Mouse (Mus musculus) stomach, embryonic 15.5 days (tissue): Measurements from ENCODE around the gene Prss33. TPM values are rescaled to one million over a fixed set of nuclear protein-coding genes. Genes with fewer than 3 reads are reported as not detected.
A peak's percentile ranks its signal among the peaks of the same experiment; 100 is the strongest.

Source experiments
- ATAC-seq: fragments of 200-750 bp; cut with Nextera tagmentation; 2 replicates; pipeline ENCODE4 v1.8.0; 2017; ENCODE audit warnings: low read depth, moderate number of reproducible peaks, moderate TSS enrichment; ENCODE audit not compliant: insufficient read depth, low FRiP score
- H3K27ac ChIP-seq: fragments of 300-500 bp; sonication (generic); 2 replicates; pipeline ENCODE4 v1.5.1; 2015; ENCODE audit warnings: mild to moderate bottlenecking, inconsistent platforms
- H3K27me3 ChIP-seq: fragments of 300-500 bp; sonication (generic); replicated peaks from 2 replicates; pipeline ENCODE4 v1.6.1; 2015; ENCODE audit warnings: inconsistent platforms
- H3K36me3 ChIP-seq: fragments of 300-500 bp; sonication (generic); 2 replicates; pipeline ENCODE4 v1.6.1; 2015; ENCODE audit warnings: inconsistent platforms
- H3K4me1 ChIP-seq: fragments of 300-500 bp; sonication (generic); 2 replicates; pipeline ENCODE4 v1.6.1; 2015; ENCODE audit warnings: inconsistent platforms
- H3K4me2 ChIP-seq: fragments of 300-500 bp; sonication (generic); 2 replicates; pipeline ENCODE4 v1.6.1; 2015; ENCODE audit warnings: mild to moderate bottlenecking, inconsistent platforms
- H3K4me3 ChIP-seq: fragments of 300-500 bp; sonication (generic); replicated peaks from 2 replicates; pipeline ENCODE4 v1.5.1; 2015; ENCODE audit warnings: inconsistent platforms
- H3K9ac ChIP-seq: fragments of 300-500 bp; sonication (generic); 2 replicates; pipeline ENCODE4 v1.6.1; 2015; ENCODE audit warnings: inconsistent platforms
- H3K9me3 ChIP-seq: fragments of 300-500 bp; sonication (generic); 2 replicates; pipeline ENCODE4 v1.6.1; 2016; ENCODE audit warnings: inconsistent platforms
- WGBS: fragments of 180-500 bp; shearing (Covaris S2); methylation state at CpG from one replicate; pipeline ENCODE4 v1.1.7; 2015; 5-methylcytosine and 5-hydroxymethylcytosine counted together
- polyA plus RNA-seq: library from polyadenylated mRNA; unstranded; fragments of >200 nt; fragmentation: Nextera tagmentation; extraction: Ambion mirVana; gene quantifications from 2 replicates; pipeline ENCODE4 v1.2.1, GENCODE M21; 2015

Prss33 gene
- polyA plus RNA-seq, 1 experiment from 2014 or later: not detected

- Histone ChIP-seq H3K27ac (no peak overlapping the region), H3K4me2 (no peak overlapping the region), H3K4me1 (peaks cover 8% of the 10 kb centered on the region), H3K9me3 (no peaks in the 10 kb centered on the region), H3K9ac (no peak overlapping the region), H3K4me3 (no peak overlapping the region), H3K36me3 (peaks cover 81% of the 10 kb centered on the region), H3K27me3 (no peaks in the 10 kb centered on the region)
- WGBS: 78% methylated on average over 16 of the region's 16 CpGs
- ATAC-seq: no peak
Observed at GRCm38 (mm10) chr17:23823018-23823417, 12.8 kb downstream of the Prss33 start.

GRCm38 (mm10) chr17:23822094-23822493, 13.8 kb downstream of the Prss33 start:
- Histone ChIP-seq H3K9me3 (no peaks in the 10 kb centered on the region), H3K4me1 (peaks cover 2% of the 10 kb centered on the region; the same call in 1 of the 2 replicates), H3K9ac (no peak overlapping the region), H3K4me3 (no peak overlapping the region), H3K36me3 (peaks cover 90% of the 10 kb centered on the region), H3K27ac (no peak overlapping the region), H3K4me2 (no peak overlapping the region), H3K27me3 (no peaks in the 10 kb centered on the region)
- 58% methylated on average over 6 of the region's 6 CpGs for WGBS
- no peak for ATAC-seq

- 89% methylated on average over 5 of the region's 5 CpGs for WGBS
- no peaks in the 10 kb centered on the region for H3K27me3 ChIP-seq
- H3K36me3 ChIP-seq: peaks cover 98% of the 10 kb centered on the region
- no peak overlapping the region for H3K27ac ChIP-seq
- H3K4me1 ChIP-seq: no peaks in the 10 kb centered on the region
- H3K9me3 ChIP-seq: no peaks in the 10 kb centered on the region
- no peak overlapping the region for H3K4me3 ChIP-seq
- no peak for ATAC-seq
- H3K4me2 ChIP-seq: no peak overlapping the region
- no peak overlapping the region for H3K9ac ChIP-seq
Observed at GRCm38 (mm10) chr17:23820731-23821130, 15.1 kb downstream of the Prss33 start.

GRCm38 (mm10) chr17:23819235-23819634, 16.6 kb downstream of the Prss33 start:
- Histone ChIP-seq H3K9ac (no peak overlapping the region), H3K36me3 (peaks cover 98% of the 10 kb centered on the region), H3K4me2 (no peak overlapping the region), H3K27ac (no peak overlapping the region), H3K9me3 (no peaks in the 10 kb centered on the region), H3K27me3 (no peaks in the 10 kb centered on the region), H3K4me3 (no peak overlapping the region), H3K4me1 (no peaks in the 10 kb centered on the region)
- 97% methylated on average over 25 of the region's 25 CpGs for WGBS
- no peak for ATAC-seq

- Histone ChIP-seq H3K9me3 (no peaks in the 10 kb centered on the region), H3K27me3 (no peaks in the 10 kb centered on the region), H3K4me1 (no peaks in the 10 kb centered on the region), H3K36me3 (peaks cover 97% of the 10 kb centered on the region), H3K4me2 (no peak overlapping the region), H3K9ac (no peak overlapping the region), H3K27ac (no peak overlapping the region), H3K4me3 (no peak overlapping the region)
- 96% methylated on average over 8 of the region's 8 CpGs for WGBS
- no peak for ATAC-seq
Observed at GRCm38 (mm10) chr17:23818579-23818978, 17.3 kb downstream of the Prss33 start.

GRCm38 (mm10) chr17:23815641-23816040, 20.2 kb downstream of the Prss33 start:
- no peak overlapping the region for H3K4me3 ChIP-seq
- 0 out of 2 replicates have a peak, but pooled peaks have one; percentile 4 for ATAC-seq
- no peak overlapping the region for H3K9ac ChIP-seq
- no peaks in the 10 kb centered on the region for H3K4me1 ChIP-seq
- no peak overlapping the region for H3K27ac ChIP-seq
- no peaks in the 10 kb centered on the region for H3K9me3 ChIP-seq
- WGBS: 98% methylated on average over 16 of the region's 16 CpGs
- H3K27me3 ChIP-seq: no peaks in the 10 kb centered on the region
- H3K36me3 ChIP-seq: peaks cover 86% of the 10 kb centered on the region
- H3K4me2 ChIP-seq: no peak overlapping the region

GRCm38 (mm10) chr17:23807918-23808317, 27.9 kb downstream of the Prss33 start:
- Histone ChIP-seq H3K27me3 (no peaks in the 10 kb centered on the region), H3K36me3 (peaks cover 41% of the 10 kb centered on the region), H3K9me3 (no peaks in the 10 kb centered on the region), H3K4me1 (peaks cover 5% of the 10 kb centered on the region), H3K4me3 (no peak overlapping the region), H3K9ac (no peak overlapping the region), H3K4me2 (no peak overlapping the region), H3K27ac (no peak overlapping the region)
- WGBS: 91% methylated on average over 3 of the region's 3 CpGs
- no peak for ATAC-seq

- H3K9ac ChIP-seq: no peak overlapping the region
- H3K27me3 ChIP-seq: no peaks in the 10 kb centered on the region
- no peaks in the 10 kb centered on the region for H3K9me3 ChIP-seq
- 66% methylated on average over 25 of the region's 25 CpGs for WGBS
- H3K4me1 ChIP-seq: peaks cover 5% of the 10 kb centered on the region
- peak overlapping the region; percentile 40; the same call in 1 of the 2 replicates for H3K27ac ChIP-seq
- H3K4me3 ChIP-seq: 0 out of 2 replicates have a peak overlapping the region, but pooled peaks have one; percentile 11
- no peak for ATAC-seq
- peaks cover 34% of the 10 kb centered on the region for H3K36me3 ChIP-seq
- H3K4me2 ChIP-seq: peak overlapping the region; percentile 59
Observed at GRCm38 (mm10) chr17:23806867-23807266, 29.0 kb downstream of the Prss33 start.

GRCm38 (mm10) chr17:23804426-23805085, 31.3 kb downstream of the Prss33 start:
- no peak for ATAC-seq
- Histone ChIP-seq H3K27ac (no peak overlapping the region), H3K4me3 (peak overlapping the region; percentile 99)

GRCm38 (mm10) chr17:23803366-23804041, 32.4 kb downstream of the Prss33 start:
- peak; percentile 45 for ATAC-seq
- Histone ChIP-seq H3K27me3 (no peaks in the 10 kb centered on the region), H3K27ac (peak overlapping the region; percentile 97)

More at GRCm38 (mm10) chr17:23804426-23805085, 31.3 kb downstream of the Prss33 start:
- Histone ChIP-seq H3K4me1 (peaks cover 5% of the 10 kb centered on the region), H3K36me3 (peaks cover 16% of the 10 kb centered on the region), H3K27me3 (no peaks in the 10 kb centered on the region), H3K4me2 (peak overlapping the region; percentile 59), H3K9ac (peak overlapping the region; percentile 95; the same call in 1 of the 2 replicates), H3K9me3 (no peaks in the 10 kb centered on the region)
- 1% methylated on average over 8 of the region's 8 CpGs for WGBS

GRCm38 (mm10) chr17:23802746-23803365, 33.0 kb downstream of the Prss33 start:
- Histone ChIP-seq H3K9ac (peak overlapping the region; percentile 95), H3K9me3 (no peaks in the 10 kb centered on the region), H3K4me1 (peaks cover 5% of the 10 kb centered on the region), H3K36me3 (peaks cover under 1% of the 10 kb centered on the region; the same call in 1 of the 2 replicates), H3K4me2 (peak overlapping the region; percentile 69), H3K27ac (peak overlapping the region; percentile 97), H3K27me3 (no peaks in the 10 kb centered on the region), H3K4me3 (peak overlapping the region; percentile 99)
- peak; percentile 98 for ATAC-seq
- under 1% methylated on average over 60 of the region's 60 CpGs for WGBS

More at GRCm38 (mm10) chr17:23803366-23804041, 32.4 kb downstream of the Prss33 start:
- under 1% methylated on average over 65 of the region's 83 CpGs for WGBS
- Histone ChIP-seq H3K4me2 (peak overlapping the region; percentile 59), H3K4me1 (peaks cover 5% of the 10 kb centered on the region), H3K36me3 (peaks cover 6% of the 10 kb centered on the region), H3K9me3 (no peaks in the 10 kb centered on the region), H3K4me3 (peak overlapping the region; percentile 99), H3K9ac (peak overlapping the region; percentile 95)

- ATAC-seq: no peak
Observed at GRCm38 (mm10) chr17:23801627-23802026, 34.2 kb downstream of the Prss33 start.

More at GRCm38 (mm10) chr17:23801627-23802026, 34.2 kb downstream of the Prss33 start:
- no peaks in the 10 kb centered on the region for H3K27me3 ChIP-seq
- no peaks in the 10 kb centered on the region for H3K36me3 ChIP-seq
- H3K9ac ChIP-seq: no peak overlapping the region
- H3K27ac ChIP-seq: no peak overlapping the region
- H3K4me2 ChIP-seq: no peak overlapping the region
- WGBS: 91% methylated on average over 10 of the region's 10 CpGs
- H3K9me3 ChIP-seq: no peaks in the 10 kb centered on the region
- no peaks in the 10 kb centered on the region for H3K4me1 ChIP-seq
- H3K4me3 ChIP-seq: no peak overlapping the region
